Mouse (Mus musculus): ENCODE measurements at regions not wholly inside any gene's neighbourhood (a gene's known extent, or its start where the extent isn't known, plus 50 kb on each side); places are given as distances from the start of the nearest gene placed in this dataset.

GRCm38 (mm10) chr16:93272636-93273035 lies 331.2 kb downstream of the Setd4 start:
- in situ Hi-C loops (cut with MboI, MseI), result no loop called here

DNA sequence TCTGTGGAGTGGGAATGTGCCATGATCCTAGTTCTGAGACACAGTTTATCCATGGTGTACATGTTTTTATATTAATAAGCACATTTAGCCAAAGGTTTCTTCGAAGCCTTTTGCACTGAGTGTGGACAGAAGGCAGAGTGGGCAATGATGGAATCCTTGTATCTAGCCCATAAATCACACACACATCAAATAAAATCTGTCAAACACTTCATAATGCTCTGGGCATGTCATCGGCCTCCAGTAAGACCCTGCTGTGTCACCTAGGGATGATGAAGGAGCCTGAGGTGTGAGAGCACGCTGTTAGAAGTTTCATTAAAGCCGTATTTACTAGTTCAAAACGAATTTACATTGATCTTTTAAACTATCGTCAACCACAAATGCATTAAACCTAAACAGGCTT lies 331.7 kb downstream of the Setd4 start:
- in situ Hi-C loops (cut with MboI, MseI), result no loop called here

- in situ Hi-C loops (cut with MboI, MseI), result no loop called here
Observed at GRCm38 (mm10) chr16:93264061-93264585, 339.7 kb downstream of the Setd4 start.

DNA sequence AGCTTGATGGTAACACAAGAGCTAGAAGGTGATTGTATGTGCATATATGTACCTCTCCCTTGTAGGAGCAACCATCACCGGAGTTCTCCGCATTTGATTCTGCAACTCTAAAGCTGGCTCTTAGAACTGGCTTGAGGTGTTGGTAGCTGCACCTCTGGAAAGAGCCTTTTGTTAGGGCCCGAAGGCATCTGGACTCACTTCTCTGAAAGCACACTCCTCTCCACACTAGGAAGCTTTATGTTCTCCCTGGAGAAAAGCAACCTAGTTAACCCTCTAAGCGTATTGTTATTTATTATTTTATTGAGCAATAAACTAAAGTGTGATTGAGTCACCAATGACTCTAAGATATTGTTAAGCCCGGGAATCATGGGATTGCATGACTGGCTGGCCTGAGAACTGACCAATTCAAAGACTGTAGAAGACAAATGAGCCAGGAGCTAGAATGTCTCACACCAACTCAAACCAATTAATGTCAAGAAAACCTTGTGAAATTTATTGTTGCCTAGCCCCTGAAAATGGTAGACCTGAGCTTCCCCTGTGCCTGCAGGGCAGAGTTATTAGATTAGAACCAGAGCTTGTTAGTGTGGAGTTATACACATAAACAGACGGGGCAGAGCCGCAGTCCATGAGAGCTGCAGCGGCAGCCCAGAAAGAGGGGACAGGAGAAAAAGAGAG lies 340.6 kb downstream of the Setd4 start:
- in situ Hi-C loops (cut with MboI, MseI), result no loop called here

GRCm38 (mm10) chr16:93246825-93247224 lies 357.0 kb downstream of the Setd4 start:
- in situ Hi-C loops (cut with MboI, MseI), result no loop called here

DNA sequence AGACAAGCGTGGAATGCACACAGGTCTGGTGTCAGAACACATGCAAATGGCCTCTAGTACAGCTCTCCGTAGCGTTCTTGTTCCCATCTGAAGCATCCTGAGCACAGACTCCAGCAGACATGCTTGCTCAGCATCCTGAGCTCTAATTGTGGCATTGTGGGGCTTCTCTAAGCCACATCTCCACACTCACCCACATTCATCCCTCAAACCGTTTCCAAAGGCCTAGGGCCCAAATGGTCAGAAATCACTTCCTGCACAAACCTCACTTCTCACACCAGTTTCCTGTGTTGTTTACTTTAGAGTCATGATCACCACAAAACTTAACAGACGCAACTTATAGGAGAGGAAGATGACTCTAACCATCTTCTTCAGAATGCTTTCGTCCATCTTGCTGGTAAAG lies 358.1 kb downstream of the Setd4 start:
- in situ Hi-C loops (cut with MboI, MseI), result no loop called here

- in situ Hi-C loops (cut with MboI, MseI), result no loop called here
Observed at GRCm38 (mm10) chr16:93238898-93239297, 365.0 kb downstream of the Setd4 start.

DNA sequence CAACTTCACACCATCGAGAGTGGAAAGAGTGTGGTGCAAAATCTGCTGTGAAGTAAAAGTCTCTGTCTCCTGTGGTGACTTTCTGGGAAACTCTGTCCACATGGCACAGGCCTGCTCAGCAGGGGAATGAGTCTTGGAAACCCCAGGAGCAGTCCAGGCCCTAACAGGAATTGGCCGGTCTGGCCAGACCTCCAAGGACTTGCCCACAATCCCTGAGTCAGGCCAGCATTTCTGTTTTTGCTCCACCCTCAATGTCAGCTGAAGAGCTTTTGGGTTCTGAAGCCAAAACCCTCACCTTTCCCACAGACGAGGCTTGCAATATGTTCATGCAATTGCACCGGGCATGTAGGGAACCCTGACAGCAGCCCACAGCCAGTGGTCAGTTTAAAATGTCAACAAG lies 365.5 kb downstream of the Setd4 start:
- in situ Hi-C loops (cut with MboI, MseI), result no loop called here

- in situ Hi-C loops (cut with MboI, MseI), result no loop called here
Observed at GRCm38 (mm10) chr16:93225644-93226043, 378.2 kb downstream of the Setd4 start.

GRCm38 (mm10) chr16:93225196-93225595 lies 378.7 kb downstream of the Setd4 start:
- in situ Hi-C loops (cut with MboI, MseI), result no loop called here

- in situ Hi-C loops (cut with MboI, MseI), result no loop called here
Observed at GRCm38 (mm10) chr16:93219731-93220130, 384.1 kb downstream of the Setd4 start.

GRCm38 (mm10) chr16:93218402-93218801 lies 385.5 kb downstream of the Setd4 start:
- in situ Hi-C loops (cut with MboI, MseI), result no loop called here

- in situ Hi-C loops (cut with MboI, MseI), result no loop called here
Observed at GRCm38 (mm10) chr16:93217600-93218226, 386.1 kb downstream of the Setd4 start.

DNA sequence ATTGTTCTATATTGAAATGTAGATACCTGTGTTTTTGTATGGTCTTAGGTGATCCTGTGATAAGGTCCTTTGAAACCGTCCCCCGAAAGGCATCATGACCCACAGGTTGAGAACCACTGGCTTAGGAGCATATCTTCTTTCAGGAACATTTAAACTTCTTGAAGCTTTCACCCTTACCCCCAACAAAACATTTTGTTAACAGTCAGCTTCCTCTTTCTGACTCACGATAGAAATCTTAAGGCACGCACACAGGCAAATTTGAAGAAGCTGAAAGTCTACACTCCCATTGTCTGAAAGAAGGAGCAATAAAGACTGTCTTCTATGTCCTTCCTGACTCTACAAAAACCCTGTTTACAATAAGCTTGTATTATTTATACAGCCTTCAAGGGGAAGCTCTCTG lies 388.2 kb downstream of the Setd4 start:
- in situ Hi-C loops (cut with MboI, MseI), result no loop called here

- in situ Hi-C loops (cut with MboI, MseI), result no loop called here
Observed at GRCm38 (mm10) chr16:93213618-93214017, 387.7 kb upstream of the Runx1 start.

GRCm38 (mm10) chr16:93207675-93208074 lies 381.7 kb upstream of the Runx1 start:
- in situ Hi-C loops (cut with MboI, MseI), result no loop called here

- in situ Hi-C loops (cut with MboI, MseI), result no loop called here
Observed at GRCm38 (mm10) chr16:93207217-93207616, 381.3 kb upstream of the Runx1 start.

GRCm38 (mm10) chr16:93206325-93206724 lies 380.4 kb upstream of the Runx1 start:
- in situ Hi-C loops (cut with MboI, MseI), result no loop called here

DNA sequence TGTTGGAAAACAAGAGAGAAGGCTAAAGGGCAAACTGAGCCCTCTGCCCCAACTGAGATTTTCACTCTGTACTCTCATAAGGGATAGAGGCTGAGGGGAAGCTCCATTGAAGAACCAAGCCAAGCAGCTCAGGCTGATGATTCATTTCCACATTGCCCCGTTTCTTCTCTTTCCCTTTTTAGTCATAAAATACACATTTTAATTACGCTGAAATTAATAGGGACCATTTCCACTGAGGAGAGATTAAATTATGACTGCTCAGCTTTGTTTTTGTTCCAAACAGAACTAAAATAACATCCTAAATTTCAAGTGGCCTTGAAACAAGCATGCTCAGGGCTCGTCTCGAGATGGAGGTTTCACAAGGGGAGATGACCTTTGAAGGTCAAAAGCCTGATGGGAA lies 378.7 kb upstream of the Runx1 start:
- in situ Hi-C loops (cut with MboI, MseI), result no loop called here

GRCm38 (mm10) chr16:93202591-93202990 lies 376.6 kb upstream of the Runx1 start:
- in situ Hi-C loops (cut with MboI, MseI), result no loop called here

- in situ Hi-C loops (cut with MboI, MseI), result loop anchor here (10.0 kb wide), 1 partner anchor 1128 kb away; the partner anchor contains the start of gene Ripply3
Observed at GRCm38 (mm10) chr16:93197300-93197699, 371.4 kb upstream of the Runx1 start.

- in situ Hi-C loops (cut with MboI, MseI), result loop anchor here (10.0 kb wide), 1 partner anchor 1131 kb away; the partner anchor contains the start of gene Ripply3
Observed at GRCm38 (mm10) chr16:93193921-93194481, 368.1 kb upstream of the Runx1 start.

GRCm38 (mm10) chr16:93193263-93193662 lies 367.3 kb upstream of the Runx1 start:
- in situ Hi-C loops (cut with MboI, MseI), result loop anchor here (10.0 kb wide), 1 partner anchor 1132 kb away; the partner anchor contains the start of gene Ripply3
